Mouse (Mus musculus): ENCODE measurements at regions not wholly inside any gene's neighbourhood (a gene's known extent, or its start where the extent isn't known, plus 50 kb on each side); places are given as distances from the start of the nearest gene placed in this dataset.

DNA sequence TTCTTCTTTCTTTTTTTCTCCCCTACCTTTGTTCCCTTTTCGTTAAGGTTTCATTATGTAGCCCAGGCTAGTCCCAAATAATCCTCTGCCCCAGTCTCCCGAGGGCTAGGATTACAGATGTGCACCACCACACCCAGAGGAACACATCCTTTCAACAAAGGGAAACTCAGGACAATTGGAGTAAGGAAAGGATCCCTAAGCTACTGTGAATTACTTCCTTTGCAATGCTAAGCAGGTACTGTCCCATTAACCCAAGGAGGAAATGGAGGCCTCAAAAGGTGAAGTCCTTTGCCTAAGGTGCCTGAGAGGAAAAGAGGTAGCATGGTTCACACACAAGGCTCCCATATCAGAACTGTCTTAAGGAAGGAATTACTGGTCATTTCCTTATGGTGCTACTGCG is 157.2 kb downstream of the En1 start:
- DNase-seq (ENCODE audit: low spot score in 2 of 2), result no peak

DNA sequence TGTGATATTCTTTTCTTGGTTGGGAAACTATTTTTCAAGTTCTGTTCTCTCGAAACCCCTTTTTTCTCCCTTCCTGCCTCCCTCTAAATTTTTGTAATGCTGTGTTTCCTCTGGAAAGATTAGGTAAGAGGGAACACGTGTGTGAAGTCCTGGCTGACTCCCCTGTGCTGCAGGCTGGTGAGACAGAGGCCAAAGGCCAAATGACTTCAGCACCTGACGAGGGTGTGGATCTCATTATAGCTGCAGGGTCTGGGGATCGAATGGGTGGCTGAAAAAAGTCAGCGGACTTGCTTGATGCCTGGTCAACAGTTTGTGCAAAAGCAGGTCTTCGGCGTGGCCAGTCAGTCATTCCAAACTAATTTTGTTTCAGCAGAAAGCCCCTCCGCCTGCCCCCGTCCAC is 159.1 kb downstream of the En1 start:
- DNase-seq (ENCODE audit: low spot score in 2 of 2), result no peak

DNA sequence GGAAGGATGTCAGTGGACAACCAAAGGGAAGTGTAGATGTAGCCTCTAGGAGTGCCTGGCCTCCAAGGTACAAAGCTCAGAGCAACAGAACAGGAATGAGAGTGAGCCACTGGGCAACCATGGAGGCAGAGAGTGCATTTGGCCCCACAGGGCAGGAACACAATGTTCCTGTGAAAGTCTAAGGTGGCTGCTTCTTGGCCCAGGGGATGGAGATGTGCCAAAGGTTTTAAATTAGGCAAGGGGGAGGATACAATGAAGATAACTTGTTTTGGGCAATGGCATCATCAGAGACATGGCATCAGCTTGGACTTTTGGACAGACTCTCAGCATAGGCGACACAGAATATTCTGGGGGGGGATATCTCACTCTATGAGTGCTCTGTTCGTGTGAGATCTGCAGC is 160.3 kb downstream of the En1 start:
- DNase-seq (ENCODE audit: low spot score in 2 of 2), result no peak

DNA sequence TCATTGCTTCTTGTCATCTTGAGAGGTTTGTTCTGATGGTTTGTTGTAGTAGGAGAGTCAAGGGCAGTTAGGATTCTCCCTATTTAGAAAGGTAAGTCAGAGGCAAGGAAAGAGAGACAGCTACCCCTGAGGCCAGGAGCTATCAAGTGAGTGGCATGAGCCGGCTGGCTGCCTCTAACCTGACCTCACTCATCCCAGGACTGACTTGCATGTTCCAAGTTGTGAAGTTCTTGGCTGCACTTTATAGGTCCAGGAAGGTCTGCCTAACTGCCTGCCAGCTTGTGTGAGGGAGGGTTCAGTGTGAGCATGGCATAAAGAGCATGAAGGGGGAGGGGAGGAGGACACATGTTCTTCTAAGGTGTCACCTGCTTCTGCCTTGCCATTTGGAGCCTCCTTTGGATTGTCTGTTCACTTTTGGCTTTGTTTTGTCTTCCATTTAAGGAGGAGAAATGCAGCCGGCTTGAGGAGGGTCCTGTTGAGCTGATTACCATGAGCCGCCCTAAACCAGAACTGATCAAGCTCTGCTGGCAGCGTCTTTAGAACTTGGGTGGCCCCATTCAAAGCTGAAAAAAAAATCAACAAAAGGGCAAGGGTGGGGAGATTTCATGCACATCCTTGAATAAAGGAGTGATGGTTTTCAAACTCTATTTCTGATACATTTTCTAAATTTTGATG is 160.8 kb downstream of the En1 start:
- no peak for DNase-seq (ENCODE audit: low spot score in 2 of 2)

DNA sequence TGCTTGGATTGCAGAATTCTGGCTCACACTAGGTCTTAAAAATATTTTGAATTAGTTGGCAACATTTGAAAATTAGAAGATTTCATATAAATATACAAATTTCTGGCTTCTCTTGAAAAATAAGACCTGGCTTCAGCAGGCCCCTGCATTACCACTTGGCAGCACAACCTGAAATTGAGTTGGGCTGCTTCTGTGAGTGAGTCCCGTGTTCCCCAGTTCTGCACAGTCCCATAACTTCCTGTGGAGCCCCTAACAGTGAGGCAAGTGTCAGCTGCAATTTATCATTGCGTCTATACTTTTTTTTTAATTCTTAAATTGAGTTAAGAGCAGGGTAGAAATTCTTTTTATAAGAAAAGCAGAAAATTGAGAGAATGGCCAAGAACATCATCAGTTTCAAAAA is 164.8 kb downstream of the En1 start:
- DNase-seq (ENCODE audit: low spot score in 2 of 2), result no peak

DNA sequence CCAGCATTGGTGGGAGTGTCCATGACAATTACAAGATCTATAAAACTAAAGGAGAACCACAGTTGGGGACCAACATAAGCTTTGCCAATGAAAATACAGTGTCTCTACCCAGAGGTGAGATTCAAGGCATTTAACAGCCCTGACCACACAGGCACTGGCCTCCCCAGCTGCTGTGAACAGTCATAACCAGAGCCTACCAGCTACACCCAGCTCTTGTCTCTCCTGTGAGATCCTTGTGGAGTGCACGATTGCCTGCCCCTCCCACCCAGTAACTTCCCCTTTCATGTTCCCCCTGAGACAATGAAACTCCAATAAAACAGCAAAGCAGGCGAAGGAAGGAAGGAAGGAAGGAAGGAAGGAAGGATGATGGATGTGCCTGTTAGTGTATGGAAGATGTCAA is 169.1 kb downstream of the En1 start:
- DNase-seq (ENCODE audit: low spot score in 2 of 2), result no peak

DNA sequence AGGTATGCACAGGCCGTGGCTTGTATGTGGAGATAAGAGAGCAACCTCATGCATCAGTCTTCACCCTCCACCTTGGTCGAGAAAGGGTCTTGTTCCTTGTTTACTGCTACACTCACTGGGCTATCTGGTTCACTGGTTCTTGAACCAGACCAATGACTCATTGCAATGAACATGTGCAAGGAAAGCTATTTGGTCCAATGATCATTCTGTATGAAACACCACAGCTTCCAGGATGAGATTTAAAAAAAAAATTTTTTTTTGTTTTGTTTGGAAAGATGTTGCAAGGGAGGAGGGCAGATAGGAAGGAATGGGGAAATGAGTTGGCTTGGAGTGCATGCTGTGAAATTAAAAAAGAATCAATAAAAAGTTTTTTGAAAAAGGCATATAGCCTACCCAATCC is 174.7 kb downstream of the En1 start:
- DNase-seq (ENCODE audit: low spot score in 2 of 2), result no peak

DNA sequence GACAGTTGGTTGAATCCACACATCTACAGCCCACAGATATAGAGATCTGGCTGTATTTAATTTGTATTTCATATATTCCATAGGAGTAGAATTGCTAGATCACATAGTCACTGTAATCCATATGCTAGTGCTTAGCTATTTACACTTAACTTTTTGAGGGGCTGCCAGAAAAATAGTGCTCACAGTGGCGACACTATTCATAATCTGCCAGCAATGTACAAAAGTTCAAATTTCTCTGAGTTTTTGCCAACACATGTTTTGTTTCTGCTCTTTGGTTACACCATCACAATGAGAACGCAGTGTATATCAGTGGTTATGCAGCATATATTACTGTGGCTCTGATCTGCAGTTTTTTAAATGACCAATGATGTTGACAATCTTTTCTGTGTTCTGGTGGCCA is 175.2 kb downstream of the En1 start:
- no peak for DNase-seq (ENCODE audit: low spot score in 2 of 2)

DNA sequence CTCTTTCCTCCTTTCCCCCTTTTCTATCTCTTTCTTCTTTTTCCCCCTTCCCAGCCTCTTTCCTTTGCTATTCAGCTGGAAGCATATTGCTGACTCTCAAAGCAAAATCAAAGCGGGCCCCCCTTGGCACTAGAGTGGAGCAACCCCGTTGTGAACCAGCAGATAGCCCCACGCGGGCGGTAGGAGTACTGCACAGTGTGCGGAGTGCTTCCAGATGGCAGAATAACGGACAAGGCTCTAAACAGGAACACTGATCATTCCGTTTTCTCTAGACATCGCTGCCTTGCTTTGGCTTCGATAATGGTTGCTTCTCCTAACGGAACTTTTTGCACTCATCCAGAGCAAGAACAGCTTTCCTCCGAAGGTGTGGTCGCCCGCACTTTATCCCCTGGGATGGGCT is 193.0 kb downstream of the En1 start:
- DNase-seq (ENCODE audit: low spot score in 2 of 2), result peak; percentile 15 to 56

DNA sequence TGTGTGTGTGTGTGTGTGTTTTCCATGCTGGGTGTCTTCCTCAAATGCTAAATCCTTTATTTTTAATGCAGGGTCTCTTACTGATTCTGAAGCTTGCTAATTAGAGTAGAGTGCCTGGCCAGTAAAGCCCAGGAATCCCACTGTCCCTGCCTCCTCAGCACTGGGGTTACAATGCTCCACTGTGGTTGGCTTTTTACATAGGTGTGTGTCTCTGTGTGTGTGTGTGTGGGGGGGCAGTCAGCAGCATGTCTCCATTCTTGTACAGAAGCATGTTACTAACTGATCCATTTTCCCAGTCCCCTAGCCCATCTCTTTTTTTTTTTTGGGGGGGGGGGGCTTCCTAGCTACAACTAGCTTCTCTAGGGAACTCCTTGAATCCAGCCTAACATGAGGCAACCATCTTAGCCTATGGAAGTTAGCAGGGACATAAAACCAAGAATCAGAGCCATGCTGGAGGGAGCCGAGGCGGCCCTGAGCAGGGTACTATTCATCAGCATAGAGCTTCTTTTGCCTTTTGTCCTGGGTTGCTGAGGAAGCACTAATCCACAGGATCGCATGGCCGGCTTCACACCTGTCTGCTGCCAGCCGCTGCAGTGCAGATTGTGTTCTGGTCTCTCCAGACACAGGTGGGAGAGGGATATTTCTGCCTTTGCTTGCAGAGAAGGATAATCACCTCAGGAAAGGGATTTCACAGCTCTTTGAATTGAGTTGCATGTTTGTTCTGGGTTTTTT is 199.2 kb downstream of the En1 start:
- DNase-seq (ENCODE audit: low spot score in 2 of 2), result no peak

DNA sequence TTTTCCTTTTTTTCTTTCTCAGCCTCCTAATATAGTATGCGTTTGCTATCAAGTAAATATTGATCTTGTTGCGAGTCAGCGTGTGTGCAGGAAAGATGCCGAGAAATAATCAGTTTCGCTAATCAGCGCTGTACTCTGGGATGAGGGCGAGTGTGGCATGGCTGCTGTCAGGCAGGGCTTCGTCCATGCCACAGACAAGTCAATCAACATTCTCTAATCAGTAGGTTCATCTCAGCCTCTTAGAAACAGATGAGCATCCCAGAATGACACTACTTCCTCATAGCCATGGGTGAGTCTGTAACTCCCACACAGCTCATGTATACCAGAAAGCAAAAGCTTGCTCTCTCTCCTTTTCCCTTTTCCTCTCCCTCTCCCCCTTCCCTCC is 199.8 kb downstream of the En1 start:
- DNase-seq (ENCODE audit: low spot score in 2 of 2), result no peak

DNA sequence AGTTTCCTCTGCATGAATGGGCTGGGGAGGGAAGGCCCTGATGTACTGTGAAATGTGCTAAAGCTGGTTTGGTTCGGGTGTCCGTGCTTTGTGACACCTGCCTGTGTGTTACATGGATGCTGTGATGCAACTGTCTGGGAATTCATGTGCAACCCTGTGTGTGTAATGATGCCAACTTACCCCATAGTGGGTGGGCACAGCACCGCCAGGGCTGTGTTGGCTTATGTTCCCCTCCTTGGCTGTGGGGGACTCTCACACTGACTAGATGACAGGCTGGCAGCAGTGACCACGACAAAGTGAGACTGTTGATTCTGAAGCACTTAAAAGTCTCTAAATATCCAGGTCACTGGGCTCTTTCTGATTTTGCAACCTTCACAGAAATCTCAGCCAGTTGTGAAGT is 212.2 kb downstream of the En1 start:
- DNase-seq (ENCODE audit: low spot score in 2 of 2), result no peak

DNA sequence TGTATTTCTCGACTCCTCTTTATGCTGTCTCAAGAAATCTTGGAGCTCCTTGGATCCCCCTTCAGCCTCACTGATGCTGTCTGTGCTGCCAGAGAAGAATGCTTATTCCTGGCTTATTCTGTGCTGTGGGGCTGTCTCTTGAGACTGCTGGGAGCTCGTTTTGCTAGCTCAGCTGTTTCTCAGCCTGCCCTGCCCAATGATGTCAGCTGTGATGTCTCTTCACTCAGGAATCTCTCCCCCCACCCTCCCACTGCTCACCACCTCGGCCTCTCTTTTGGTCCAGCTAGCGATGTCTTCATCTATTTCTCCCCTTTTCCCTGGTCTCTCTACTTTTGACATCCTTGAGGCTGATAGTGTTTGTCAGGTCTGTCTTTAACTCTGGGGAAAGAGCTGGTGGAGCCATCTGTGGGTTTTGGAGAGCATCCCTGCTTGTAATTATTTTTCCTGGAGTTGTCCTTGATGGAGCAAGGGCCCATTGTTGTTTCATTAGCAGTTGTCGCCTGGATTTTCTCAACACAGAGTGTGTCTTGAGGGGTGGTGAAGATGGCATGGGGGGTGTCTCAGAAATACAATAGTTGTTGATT is 214.1 kb downstream of the En1 start:
- no peak for DNase-seq (ENCODE audit: low spot score in 2 of 2)

DNA sequence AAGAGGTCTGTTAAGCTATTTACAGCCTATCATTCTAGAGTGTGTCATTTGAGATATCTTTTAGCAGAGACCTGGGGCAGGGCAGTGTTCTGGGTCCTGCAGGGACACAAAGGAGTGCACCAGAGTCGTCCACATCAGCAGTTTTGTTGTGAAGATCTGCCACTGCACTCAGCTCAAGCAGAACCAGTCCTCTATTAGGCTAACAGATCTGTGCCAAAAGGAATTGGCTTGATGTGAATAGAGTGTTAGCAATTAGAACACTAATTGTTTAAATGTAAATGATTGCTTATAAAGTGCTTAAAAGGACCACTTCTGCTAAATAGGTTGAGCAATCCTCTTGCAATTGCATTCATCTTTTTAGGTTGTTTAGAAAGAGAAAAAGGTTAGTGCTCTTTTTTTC is 215.3 kb downstream of the En1 start:
- no peak for DNase-seq (ENCODE audit: low spot score in 2 of 2)

DNA sequence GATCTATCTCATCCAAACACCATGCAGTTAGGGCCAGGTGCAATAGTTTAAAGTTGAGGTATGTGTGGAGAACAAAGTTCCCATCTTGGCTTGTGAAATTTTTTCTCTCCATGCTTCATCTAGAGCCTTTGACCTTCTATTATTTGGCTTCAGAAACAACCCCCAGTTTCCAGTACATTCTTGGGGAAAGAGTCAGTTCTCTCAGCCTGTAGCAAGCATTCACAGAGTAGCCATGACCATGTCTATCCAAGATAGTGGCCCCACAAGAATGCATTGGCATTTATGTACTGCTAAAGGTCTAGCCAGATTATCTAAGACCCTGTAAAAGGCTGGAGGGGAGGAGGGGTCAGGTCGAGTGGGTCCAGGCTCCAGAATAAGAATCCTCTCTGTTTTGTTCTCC is 229.8 kb downstream of the En1 start:
- DNase-seq (ENCODE audit: low spot score in 2 of 2), result no peak

DNA sequence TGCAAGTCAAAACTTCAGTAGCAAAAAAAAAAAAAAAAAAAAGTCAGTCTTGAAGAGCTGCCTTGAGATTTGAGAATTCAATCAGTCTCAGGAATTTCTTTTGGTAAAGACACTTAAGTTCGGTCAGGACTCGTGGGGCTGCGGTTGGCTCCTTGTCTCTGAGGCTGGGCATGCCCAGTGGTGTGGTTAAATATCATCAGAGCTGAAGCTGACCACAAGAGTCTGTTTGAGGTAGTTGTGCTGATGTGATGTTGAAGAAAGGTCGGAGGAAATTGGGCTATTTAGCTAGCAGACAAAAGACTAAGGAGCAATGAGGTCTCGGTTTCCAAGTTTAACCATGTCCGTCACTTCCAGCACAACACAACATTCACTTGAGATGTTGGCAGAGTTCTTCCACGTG is 240.4 kb downstream of the En1 start:
- no peak for DNase-seq (ENCODE audit: low spot score in 2 of 2)

DNA sequence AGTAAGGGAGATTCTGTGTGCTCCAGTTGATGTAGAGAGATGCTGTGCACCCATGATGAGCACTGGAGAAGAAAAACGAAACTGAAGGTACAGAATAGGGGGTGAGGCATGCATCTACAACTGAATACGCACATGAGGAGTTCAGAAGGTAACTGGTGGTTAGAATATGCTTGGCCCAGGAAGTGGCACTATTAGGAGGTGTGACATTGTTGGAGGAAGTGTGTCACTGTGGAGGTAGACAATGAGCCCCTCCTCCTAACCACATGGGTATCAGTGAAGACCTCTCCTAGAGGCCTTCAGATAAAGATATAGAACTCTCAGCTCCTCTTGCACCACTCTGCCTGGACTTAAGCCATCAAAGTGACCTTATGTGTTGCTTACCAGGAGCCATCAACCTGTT is 243.9 kb downstream of the En1 start:
- DNase-seq (ENCODE audit: low spot score in 2 of 2), result no peak

DNA sequence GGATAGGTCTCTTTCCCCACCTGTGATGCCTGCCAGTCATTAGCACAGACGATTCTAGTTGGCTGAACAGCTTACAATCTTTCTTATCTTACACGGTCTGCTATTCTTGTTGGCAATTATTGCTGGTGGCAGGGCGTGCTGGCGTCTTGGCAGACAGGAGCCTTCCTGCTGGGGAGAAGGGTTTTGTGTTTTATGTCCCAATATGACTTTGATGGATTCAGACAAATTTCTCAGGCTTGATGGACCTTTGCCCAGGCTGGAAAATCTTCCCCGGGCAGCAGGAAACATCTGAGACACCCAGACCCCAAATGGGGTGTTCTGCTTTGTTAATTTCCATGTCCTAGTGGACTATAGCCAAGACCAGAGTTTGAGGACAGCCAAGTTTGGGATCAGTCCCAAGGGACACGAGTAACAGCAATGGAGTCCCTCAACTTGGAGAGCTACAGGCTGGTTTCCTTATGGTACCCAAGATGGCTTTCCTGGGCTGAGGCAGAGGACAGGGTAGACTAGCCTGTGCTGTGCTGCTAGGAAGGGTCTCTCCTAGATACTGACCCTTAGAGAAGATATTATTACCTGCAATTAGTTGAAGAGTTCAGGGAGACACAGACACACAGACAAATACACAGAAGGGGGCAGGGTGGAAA is 249.8 kb downstream of the En1 start:
- DNase-seq (ENCODE audit: low spot score in 2 of 2), result no peak

DNA sequence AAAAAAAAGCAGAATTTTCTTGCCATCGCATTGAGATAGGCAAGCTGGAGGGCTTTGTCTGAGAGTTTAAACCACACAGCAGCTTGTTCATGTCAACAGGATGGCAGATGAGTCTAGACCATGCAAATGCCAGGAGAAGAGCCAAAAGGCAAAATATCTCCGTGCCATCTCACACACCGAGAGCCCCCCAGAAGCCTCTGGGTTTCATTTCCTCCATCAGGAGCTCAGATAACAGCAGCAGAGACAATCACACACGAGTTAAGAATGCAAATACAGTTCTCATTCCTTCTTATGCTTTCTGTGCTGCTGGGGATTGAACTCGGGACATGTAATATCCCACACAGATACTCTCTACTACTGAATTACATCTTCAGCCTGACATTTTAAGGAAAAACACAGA is 255.3 kb downstream of the En1 start:
- no peak for DNase-seq (ENCODE audit: low spot score in 2 of 2)

DNA sequence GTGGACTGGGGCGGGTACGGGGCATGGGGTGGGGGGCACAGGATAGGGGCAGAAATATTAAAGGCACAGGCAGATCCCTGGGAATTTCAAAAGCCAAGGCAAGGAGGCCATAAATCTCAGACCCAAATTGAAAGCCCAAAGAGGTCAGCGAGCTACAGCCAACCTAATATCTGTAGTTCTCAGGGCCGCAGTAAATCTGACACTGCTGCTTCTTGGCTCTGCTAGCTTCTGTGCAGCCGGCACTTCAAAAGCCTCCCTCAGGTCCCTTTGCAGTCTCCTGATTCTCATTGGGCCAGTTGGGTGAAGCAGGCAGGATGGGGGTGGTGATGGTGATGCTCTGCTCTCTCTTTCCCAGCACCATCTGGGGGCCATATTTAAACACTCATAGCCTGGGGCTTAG is 257.3 kb downstream of the En1 start:
- no peak for DNase-seq (ENCODE audit: low spot score in 2 of 2)

DNA sequence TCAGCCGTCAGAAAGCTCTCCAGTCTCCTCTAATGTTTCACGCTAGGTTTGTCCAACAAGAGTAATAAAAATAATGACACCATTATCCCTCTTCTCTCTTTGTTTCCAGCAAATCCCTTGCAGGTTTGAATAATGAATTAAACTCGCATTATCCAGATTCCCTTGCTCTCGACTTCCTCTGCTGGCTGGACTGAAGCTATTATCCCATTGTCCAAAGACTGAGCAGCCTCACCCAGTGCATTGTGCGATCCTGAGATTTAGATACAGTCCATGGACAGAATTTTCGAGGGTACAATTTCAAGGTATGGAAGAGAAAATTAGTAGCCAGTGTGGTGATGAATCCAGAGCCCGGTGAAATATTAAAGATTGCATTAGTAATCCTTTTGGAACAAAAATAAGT is 270.3 kb downstream of the En1 start:
- DNase-seq (ENCODE audit: low spot score in 2 of 2), result no peak

DNA sequence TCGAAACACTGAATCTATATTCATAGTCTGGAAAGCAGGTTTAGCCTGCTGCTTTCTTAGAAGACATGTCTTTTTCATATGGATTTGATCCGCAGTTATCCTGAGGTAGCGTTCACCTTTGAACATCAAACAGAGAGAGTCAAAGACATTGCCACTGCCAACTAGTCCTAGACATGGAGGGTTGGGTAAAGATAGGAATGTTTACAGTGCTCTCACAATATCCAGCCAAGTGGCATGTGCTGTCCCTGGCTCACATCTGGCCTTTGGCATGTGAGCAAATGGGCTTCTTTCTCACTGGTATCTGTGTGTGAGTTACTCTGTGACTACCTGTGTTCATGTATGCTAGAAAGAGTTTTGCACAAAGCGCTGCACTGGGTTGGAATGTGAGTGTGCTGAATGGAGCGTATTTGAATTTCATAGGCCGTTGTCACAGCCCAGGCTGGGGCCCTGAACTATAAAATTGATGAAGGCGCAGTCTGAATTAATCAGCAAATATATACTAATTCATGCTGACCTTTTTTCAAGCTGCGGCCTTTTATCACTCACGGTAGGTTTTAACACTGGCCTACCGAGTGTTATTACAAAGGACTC is 280.8 kb downstream of the En1 start:
- DNase-seq (ENCODE audit: low spot score in 2 of 2), result no peak
